Mouse (Mus musculus) lung, embryonic 16.5 days (tissue): Measurements from ENCODE around the gene Ubl7. TPM values are rescaled to one million over a fixed set of nuclear protein-coding genes. Genes with fewer than 3 reads are reported as not detected.

ENCODE experiments used
- ATAC-seq: fragments of 200-750 bp; cut with Nextera tagmentation; 2 replicates; pipeline ENCODE4 v1.8.0; 2017; ENCODE audit warnings: low read depth, mild to moderate bottlenecking, moderate library complexity
- H3K27ac ChIP-seq: fragments of 300-500 bp; sonication (generic); 2 replicates; pipeline ENCODE4 v1.5.1; 2014; ENCODE audit warnings: mild to moderate bottlenecking, control low read depth, low read length
- H3K27me3 ChIP-seq: fragments of 300-500 bp; sonication (generic); 2 replicates; pipeline ENCODE4 v1.6.1; 2014; ENCODE audit warnings: low read depth, low read length, mixed read lengths; ENCODE audit not compliant: control insufficient read depth, insufficient read depth
- H3K36me3 ChIP-seq: fragments of 300-500 bp; sonication (generic); 2 replicates; pipeline ENCODE4 v1.6.1; 2014; ENCODE audit warnings: low read length; ENCODE audit not compliant: control insufficient read depth, insufficient read depth
- H3K4me1 ChIP-seq: fragments of 300-500 bp; sonication (generic); replicated peaks from 2 replicates; pipeline ENCODE4 v1.6.1; 2014; ENCODE audit warnings: low read length, mixed read lengths; ENCODE audit not compliant: control insufficient read depth, insufficient read depth
- H3K4me2 ChIP-seq: fragments of 300-500 bp; sonication (generic); 2 replicates; pipeline ENCODE4 v1.6.1; 2014; ENCODE audit warnings: low read depth, low read length, control low read depth
- H3K4me3 ChIP-seq: fragments of 300-500 bp; sonication (generic); 2 replicates; pipeline ENCODE4 v1.5.1; 2014; ENCODE audit warnings: mild to moderate bottlenecking, low read length, control low read depth
- H3K9ac ChIP-seq: fragments of 300-500 bp; sonication (generic); 2 replicates; pipeline ENCODE4 v1.6.1; 2014; ENCODE audit warnings: low read length, control low read depth
- H3K9me3 ChIP-seq: fragments of 300-500 bp; sonication (generic); 2 replicates; pipeline ENCODE4 v1.6.1; 2016; ENCODE audit warnings: low read length; ENCODE audit not compliant: control insufficient read depth
- WGBS: fragments of 180-500 bp; shearing (Covaris S2); extraction: QIAGEN DNeasy Blood & Tissue Kit; methylation state at CpG from one replicate; pipeline ENCODE4 v1.1.7; 2014; 5-methylcytosine and 5-hydroxymethylcytosine counted together
- polyA plus RNA-seq: library from polyadenylated mRNA; unstranded; fragments of >200 nt; fragmentation: Nextera tagmentation; extraction: Ambion mirVana; gene quantifications from 2 replicates; pipeline ENCODE4 v1.2.1, GENCODE M21; 2015

Ubl7 gene
- polyA plus RNA-seq, 1 experiment from 2014 or later, result 112 TPM

DNA sequence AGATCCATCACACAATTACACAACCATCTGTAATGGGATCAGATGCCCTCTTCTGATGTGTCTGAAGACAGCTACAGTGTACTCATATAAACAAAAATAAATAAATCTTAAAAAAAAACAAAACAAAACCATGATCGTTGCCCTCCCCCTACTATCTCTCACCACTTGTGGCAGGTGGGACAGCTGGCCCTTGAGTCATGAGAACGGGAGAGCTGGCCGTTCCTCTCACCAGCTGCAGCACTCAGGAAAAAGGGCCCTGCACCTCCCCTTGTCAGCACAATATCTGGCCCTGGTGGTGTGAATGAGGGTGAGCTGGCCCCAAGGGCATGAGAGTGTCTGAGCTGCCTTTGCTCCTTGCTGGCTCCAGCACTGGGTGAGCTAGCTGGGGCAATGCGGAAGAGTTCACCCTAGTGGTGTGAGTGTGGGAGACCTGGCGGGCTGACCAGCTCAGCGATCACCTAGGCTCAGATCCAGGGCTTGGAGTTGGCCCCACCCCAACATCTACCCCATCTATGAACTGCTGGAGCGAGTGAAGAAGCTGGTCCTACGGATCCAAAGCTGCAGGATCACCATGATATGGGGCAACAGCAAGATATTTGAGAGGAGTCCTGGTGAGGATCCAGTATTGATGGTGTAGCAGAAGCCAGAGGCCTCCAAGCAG is 7.1 kb upstream of the Ubl7 start:
- Histone ChIP-seq H3K36me3 (no peaks in the 10 kb centered on the region), H3K27me3 (no peaks in the 10 kb centered on the region), H3K9me3 (no peaks in the 10 kb centered on the region), H3K27ac (no peak overlapping the region), H3K4me1 (no peaks in the 10 kb centered on the region), H3K9ac (no peak overlapping the region), H3K4me2 (no peak overlapping the region), H3K4me3 (no peak overlapping the region)
- no peak for ATAC-seq
- 55% methylated on average over 8 of the region's 8 CpGs for WGBS

DNA sequence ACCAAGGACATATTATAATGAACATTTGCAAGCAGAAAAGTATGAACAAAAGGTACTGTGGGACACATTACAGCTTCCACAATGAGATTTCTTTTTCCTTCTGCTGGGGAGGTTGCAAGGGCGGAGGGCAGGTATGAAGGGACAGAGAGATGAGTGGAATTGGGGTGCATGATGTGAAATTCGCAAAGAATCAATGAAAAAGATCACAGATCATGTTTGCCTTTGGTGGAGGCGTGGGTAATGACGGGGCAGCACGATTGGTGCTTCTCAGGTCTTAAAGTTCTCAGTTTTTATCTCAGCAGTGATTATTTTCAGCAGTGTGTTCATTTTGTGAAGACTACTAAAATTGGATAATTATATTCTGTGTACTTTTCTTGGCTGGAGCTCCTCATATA is 6.5 kb upstream of the Ubl7 start:
- Histone ChIP-seq H3K4me2 (no peak overlapping the region), H3K27me3 (no peaks in the 10 kb centered on the region), H3K9me3 (no peaks in the 10 kb centered on the region), H3K36me3 (no peaks in the 10 kb centered on the region), H3K4me1 (no peaks in the 10 kb centered on the region), H3K4me3 (no peak overlapping the region), H3K9ac (no peak overlapping the region), H3K27ac (no peak overlapping the region)
- WGBS, result 83% methylated on average over 5 of the region's 5 CpGs
- no peak for ATAC-seq

DNA sequence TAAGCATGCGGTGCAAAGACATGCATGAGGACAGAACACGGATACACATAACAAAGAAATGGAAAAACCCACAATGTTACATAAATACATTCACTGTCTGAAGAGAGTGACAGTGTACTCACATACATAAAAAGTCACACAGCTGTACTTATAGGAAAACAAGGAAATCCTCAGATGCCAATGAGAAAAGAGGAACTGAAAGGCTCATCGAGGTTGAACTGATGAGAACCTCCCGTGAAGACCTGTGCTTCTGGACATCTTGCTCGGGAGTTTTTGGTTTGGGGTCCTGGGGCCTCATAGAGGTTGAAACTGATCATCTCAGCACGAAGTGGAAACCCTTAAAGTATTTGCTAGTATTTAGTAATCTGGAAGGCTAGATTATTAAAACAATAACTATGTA is 3.6 kb upstream of the Ubl7 start:
- Histone ChIP-seq H3K9me3 (no peaks in the 10 kb centered on the region), H3K4me3 (no peak overlapping the region), H3K27ac (no peak overlapping the region), H3K9ac (no peak overlapping the region), H3K4me2 (no peak overlapping the region), H3K4me1 (peaks cover 6% of the 10 kb centered on the region; the same call in 1 of the 2 replicates), H3K36me3 (no peaks in the 10 kb centered on the region), H3K27me3 (no peaks in the 10 kb centered on the region)
- no peak for ATAC-seq
- WGBS, result 72% methylated on average over 6 of the region's 6 CpGs

DNA sequence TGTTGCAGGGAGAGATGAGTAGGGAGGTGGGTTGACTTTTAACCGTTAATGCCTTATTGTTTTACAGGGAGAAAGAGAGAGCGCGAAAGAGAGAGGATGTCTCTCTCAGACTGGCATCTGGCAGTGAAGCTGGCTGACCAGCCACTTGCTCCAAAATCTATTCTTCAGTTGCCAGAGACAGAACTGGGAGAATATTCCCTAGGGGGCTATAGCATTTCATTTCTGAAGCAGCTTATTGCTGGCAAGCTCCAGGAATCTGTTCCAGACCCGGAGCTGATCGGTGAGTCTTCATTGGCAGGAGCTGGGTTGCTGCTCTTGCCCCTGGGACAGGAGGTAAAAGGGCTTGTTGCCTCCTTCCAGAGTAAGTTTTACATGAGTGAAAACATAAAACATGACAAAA is 1.8 kb downstream of the Ubl7 start:
- no peaks in the 10 kb centered on the region for H3K9me3 ChIP-seq
- WGBS, result 93% methylated on average over 5 of the region's 5 CpGs
- H3K4me2 ChIP-seq, result no peak overlapping the region
- no peak for ATAC-seq
- H3K4me1 ChIP-seq, result peaks cover 6% of the 10 kb centered on the region; the same call in 1 of the 2 replicates
- no peak overlapping the region for H3K27ac ChIP-seq
- H3K4me3 ChIP-seq, result no peak overlapping the region
- H3K9ac ChIP-seq, result no peak overlapping the region
- H3K36me3 ChIP-seq, result peaks cover 4% of the 10 kb centered on the region; the same call in 1 of the 2 replicates
- no peaks in the 10 kb centered on the region for H3K27me3 ChIP-seq

DNA sequence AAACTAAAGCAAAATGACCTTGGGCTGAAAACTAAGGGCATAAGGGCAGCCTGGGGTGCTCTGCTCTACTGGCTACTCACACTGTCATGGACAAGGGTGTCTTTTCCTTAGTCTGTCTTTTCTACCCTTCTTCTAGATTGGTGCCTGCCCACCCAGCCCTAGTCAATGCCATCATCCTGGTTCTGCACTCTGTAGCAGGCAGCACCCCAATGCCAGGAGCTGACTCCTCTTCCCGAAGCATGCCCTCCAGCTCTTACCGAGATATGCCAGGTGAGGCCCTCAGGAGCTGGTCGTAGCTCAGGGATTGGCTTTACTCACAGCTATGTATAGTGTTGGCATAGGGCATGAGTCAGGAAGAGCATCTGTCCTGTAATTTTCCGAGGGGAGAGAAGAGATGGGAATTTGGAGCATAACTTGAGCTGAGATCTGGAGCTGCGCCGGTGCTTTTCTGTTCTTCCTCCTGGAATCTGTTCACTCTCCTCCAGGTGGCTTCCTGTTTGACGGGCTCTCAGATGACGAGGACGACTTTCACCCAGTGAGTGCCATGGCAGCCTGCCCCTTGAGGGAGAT is 10.8 kb downstream of the Ubl7 start:
- no peak overlapping the region for H3K9ac ChIP-seq
- no peaks in the 10 kb centered on the region for H3K27me3 ChIP-seq
- 89% methylated on average over 9 of the region's 9 CpGs for WGBS
- H3K9me3 ChIP-seq, result no peaks in the 10 kb centered on the region
- H3K36me3 ChIP-seq, result peaks cover 50% of the 10 kb centered on the region
- H3K4me1 ChIP-seq, result no peaks in the 10 kb centered on the region
- no peak for ATAC-seq
- no peak overlapping the region for H3K27ac ChIP-seq
- H3K4me3 ChIP-seq, result no peak overlapping the region
- H3K4me2 ChIP-seq, result no peak overlapping the region

DNA sequence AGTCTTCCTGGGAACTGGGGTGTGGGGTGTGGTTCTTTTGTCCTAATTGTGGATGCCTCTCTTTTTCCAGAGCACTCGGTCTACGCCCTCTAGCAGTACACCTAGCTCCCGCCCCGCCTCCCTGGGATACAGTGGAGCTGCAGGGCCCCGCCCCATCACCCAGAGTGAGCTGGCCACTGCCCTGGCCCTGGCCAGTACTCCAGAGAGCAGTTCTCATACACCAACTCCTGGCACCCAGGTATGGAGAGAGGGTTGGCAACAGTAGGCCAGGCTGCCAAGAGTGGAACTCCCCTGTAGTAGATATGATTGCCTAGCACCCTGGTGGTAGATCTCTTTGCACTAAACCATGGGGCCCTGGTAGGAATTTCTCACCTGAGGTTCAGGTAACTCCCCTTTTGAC is 11.6 kb downstream of the Ubl7 start:
- Histone ChIP-seq H3K9ac (no peak overlapping the region), H3K4me3 (no peak overlapping the region), H3K4me2 (no peak overlapping the region), H3K9me3 (no peaks in the 10 kb centered on the region), H3K27me3 (no peaks in the 10 kb centered on the region), H3K4me1 (no peaks in the 10 kb centered on the region), H3K27ac (no peak overlapping the region), H3K36me3 (peaks cover 54% of the 10 kb centered on the region)
- ATAC-seq, result no peak
- WGBS, result 91% methylated on average over 5 of the region's 5 CpGs

DNA sequence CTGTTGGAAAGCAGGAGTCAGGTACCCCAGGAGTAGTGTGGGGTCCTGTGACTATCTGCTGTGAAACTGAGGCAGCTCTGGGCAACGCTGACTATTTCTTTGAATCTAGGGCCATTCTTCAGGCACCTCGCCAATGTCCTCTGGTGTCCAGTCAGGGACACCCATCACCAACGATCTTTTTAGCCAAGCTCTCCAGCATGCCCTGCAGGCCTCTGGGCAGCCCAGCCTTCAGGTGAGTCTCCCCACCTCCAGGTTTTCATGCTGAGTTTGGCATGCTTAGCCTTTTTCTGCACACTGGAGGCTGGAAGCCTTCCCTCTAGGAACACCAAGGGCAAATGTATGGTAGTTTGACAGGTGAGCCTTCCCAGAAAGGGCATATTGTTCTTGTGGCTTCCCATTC is 12.3 kb downstream of the Ubl7 start:
- no peak overlapping the region for H3K4me2 ChIP-seq
- H3K9me3 ChIP-seq, result no peaks in the 10 kb centered on the region
- 90% methylated on average over 3 of the region's 3 CpGs for WGBS
- no peak overlapping the region for H3K9ac ChIP-seq
- no peaks in the 10 kb centered on the region for H3K4me1 ChIP-seq
- H3K27me3 ChIP-seq, result no peaks in the 10 kb centered on the region
- no peak overlapping the region for H3K27ac ChIP-seq
- no peak overlapping the region for H3K4me3 ChIP-seq
- H3K36me3 ChIP-seq, result peaks cover 57% of the 10 kb centered on the region
- ATAC-seq, result no peak

DNA sequence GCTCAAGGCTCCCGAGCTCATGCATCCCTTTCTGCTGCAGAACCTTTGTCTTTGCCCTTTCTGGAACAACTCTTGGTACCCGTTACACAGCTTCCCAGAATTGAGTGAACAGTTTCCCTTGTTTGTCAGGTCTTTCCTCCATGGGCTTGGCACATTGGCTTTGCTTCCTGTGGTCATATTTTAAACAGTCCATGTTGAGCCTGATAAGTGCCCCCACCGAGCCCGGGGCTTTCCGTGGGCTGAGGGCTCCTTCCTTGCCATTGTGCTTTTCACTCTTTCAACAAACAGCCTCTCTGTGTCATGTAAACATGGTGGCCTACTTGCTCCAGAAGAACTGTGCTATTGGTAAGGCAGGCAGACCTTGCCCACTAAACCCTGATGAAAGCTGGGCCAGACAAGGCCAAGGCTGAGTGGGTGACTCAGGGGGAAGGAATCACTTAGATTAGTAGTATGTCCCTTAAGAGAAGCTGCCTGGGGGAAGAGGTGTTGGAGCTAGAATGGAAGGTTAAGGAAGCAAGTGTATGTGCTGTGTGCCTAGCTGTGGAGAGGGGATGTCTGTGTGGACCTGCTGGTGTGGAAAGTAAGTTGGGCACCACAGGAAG is 20.5 kb downstream of the Ubl7 start:
- no peak overlapping the region for H3K9ac ChIP-seq
- H3K9me3 ChIP-seq, result no peaks in the 10 kb centered on the region
- no peaks in the 10 kb centered on the region for H3K27me3 ChIP-seq
- no peaks in the 10 kb centered on the region; the same call in 1 of the 2 replicates for H3K4me1 ChIP-seq
- H3K4me3 ChIP-seq, result no peak overlapping the region
- H3K4me2 ChIP-seq, result no peak overlapping the region
- H3K27ac ChIP-seq, result peak overlapping the region; percentile 76
- peak; percentile 74 for ATAC-seq
- 56% methylated on average over 5 of the region's 5 CpGs for WGBS
- H3K36me3 ChIP-seq, result peaks cover 18% of the 10 kb centered on the region; the same call in 1 of the 2 replicates

DNA sequence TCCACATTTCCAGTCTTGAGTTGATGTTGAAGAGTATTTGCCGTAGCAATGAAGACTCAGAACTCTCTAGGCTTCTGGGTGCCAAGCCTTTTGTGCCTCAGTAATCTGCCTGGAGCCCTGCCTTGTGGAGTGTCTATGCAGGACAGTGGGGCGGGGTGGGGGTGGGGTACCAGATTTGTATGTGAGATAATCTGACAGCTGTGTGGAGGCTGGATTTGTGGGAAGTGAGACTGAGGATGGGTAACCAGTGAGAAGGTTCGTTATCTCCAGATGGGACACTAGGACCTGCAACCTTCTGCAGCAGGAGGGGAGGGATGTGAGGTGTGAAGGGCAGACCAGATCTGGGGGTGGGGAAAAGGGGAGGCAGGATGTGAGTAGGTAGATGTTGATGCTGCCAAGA is 21.5 kb downstream of the Ubl7 start:
- no peak for ATAC-seq
- H3K4me3 ChIP-seq, result no peak overlapping the region
- H3K27ac ChIP-seq, result peak overlapping the region; percentile 76; the same call in 1 of the 2 replicates
- peaks cover 2% of the 10 kb centered on the region; the same call in 1 of the 2 replicates for H3K27me3 ChIP-seq
- no peak overlapping the region for H3K9ac ChIP-seq
- H3K4me2 ChIP-seq, result no peak overlapping the region
- peaks cover 12% of the 10 kb centered on the region; the same call in 1 of the 2 replicates for H3K36me3 ChIP-seq
- H3K4me1 ChIP-seq, result no peaks in the 10 kb centered on the region; the same call in 1 of the 2 replicates
- no peaks in the 10 kb centered on the region for H3K9me3 ChIP-seq
- 66% methylated on average over 3 of the region's 3 CpGs for WGBS
